Mouse (Mus musculus) erythroblast, embryonic 14.5 days (primary cell): Measurements from ENCODE around the gene Fars2.

Experiments used
- GATA1 ChIP-seq: IDR thresholded peaks from 2 replicates; pipeline ENCODE4 v1.6.1; 2012; ENCODE audit warnings: low read length, inconsistent platforms, mixed read lengths
- TAL1 ChIP-seq: IDR thresholded peaks from 3 replicates; pipeline ENCODE4 v1.6.1; 2012; ENCODE audit warnings: low read length, inconsistent platforms, mixed read lengths

GRCm38 (mm10) chr13:36257213-36257612, 140.0 kb downstream of the Fars2 start:
- TF ChIP-seq GATA1 (no peak), TAL1 (no peak)
